Mouse (Mus musculus): ENCODE measurements around the gene Eva1c.

GRCm38 (mm10) chr16:90804466-90804865 is 22.1 kb upstream of the Eva1c start:
- TF ChIP-seq POLR2A (IDR thresholded peaks at IDR 0.05; ENCODE audit: low read depth, low read length), result no peak
- TF ChIP-seq CTCF (IDR thresholded peaks at IDR 0.05; ENCODE audit: extremely low read depth, insufficient read depth, insufficient read length, insufficient replicate concordance), result no peak

Measured in spleen, adult 2 months (tissue).